Mouse (Mus musculus) limb, embryonic 11.5 days (tissue): Measurements from ENCODE around the gene Sfswap. TPM values are rescaled to one million over a fixed set of nuclear protein-coding genes. Genes with fewer than 3 reads are reported as not detected.

Source experiments
- ATAC-seq: fragments of 200-750 bp; cut with Nextera tagmentation; 2 replicates; pipeline ENCODE4 v1.8.0; 2017; ENCODE audit warnings: low read depth; ENCODE audit not compliant: insufficient number of reproducible peaks, low FRiP score, low TSS enrichment
- DNase-seq: peaks from one replicate; pipeline ENCODE4 v3.0.0-alpha.2; 2015; ENCODE audit warnings: low spot score
- H3K27ac ChIP-seq: fragments of 300-500 bp; sonication (generic); replicated peaks from 2 replicates; pipeline ENCODE4 v1.5.1; 2014; ENCODE audit warnings: low read depth, mild to moderate bottlenecking, low read length
- H3K27me3 ChIP-seq: fragments of 300-500 bp; sonication (generic); 2 replicates; pipeline ENCODE4 v1.6.1; 2014; ENCODE audit warnings: mild to moderate bottlenecking, low read length, mixed read lengths; ENCODE audit not compliant: control insufficient read depth, insufficient read depth
- H3K36me3 ChIP-seq: fragments of 300-500 bp; sonication (generic); 2 replicates; pipeline ENCODE4 v1.6.1; 2014; ENCODE audit warnings: mild to moderate bottlenecking, low read length, moderate library complexity, mixed read lengths; ENCODE audit not compliant: control insufficient read depth, insufficient read depth
- H3K4me1 ChIP-seq: fragments of 300-500 bp; sonication (generic); 2 replicates; pipeline ENCODE4 v1.6.1; 2014; ENCODE audit warnings: low read length, mixed read lengths; ENCODE audit not compliant: control insufficient read depth, insufficient read depth
- H3K4me2 ChIP-seq: fragments of 300-500 bp; sonication (generic); 2 replicates; pipeline ENCODE4 v1.6.1; 2014; ENCODE audit warnings: low read depth, mild to moderate bottlenecking, moderate library complexity; ENCODE audit not compliant: severe bottlenecking
- H3K4me3 ChIP-seq: fragments of 300-500 bp; sonication (generic); 2 replicates; pipeline ENCODE4 v1.5.1; 2014; ENCODE audit warnings: low read depth, low read length
- H3K9ac ChIP-seq: fragments of 300-500 bp; sonication (generic); 2 replicates; pipeline ENCODE4 v1.6.1; 2014; ENCODE audit warnings: mild to moderate bottlenecking, low read length
- H3K9me3 ChIP-seq: fragments of 300-500 bp; sonication (generic); 2 replicates; pipeline ENCODE4 v1.6.1; 2016; ENCODE audit warnings: low read length; ENCODE audit not compliant: control insufficient read depth
- WGBS: fragments of 180-500 bp; shearing (Covaris S2); extraction: QIAGEN DNeasy Blood & Tissue Kit; methylation state at CpG from one replicate; pipeline ENCODE4 v1.1.7; 2014; 5-methylcytosine and 5-hydroxymethylcytosine counted together
- polyA plus RNA-seq: library from polyadenylated mRNA; unstranded; fragments of >200 nt; fragmentation: Nextera tagmentation; extraction: Ambion mirVana; gene quantifications from 2 replicates; pipeline ENCODE4 v1.2.1, GENCODE M21; 2014

Gene Sfswap
- polyA plus RNA-seq: 60.7 and 65.5 TPM in 2 replicates

- WGBS: under 1% methylated on average over 66 of the region's 66 CpGs
- H3K4me3 ChIP-seq: peak within 1 kb of the TSS; percentile 100
Observed at GRCm38 (mm10) chr5:129500722-129501634, at the start of gene Sfswap. Gene Sfswap, plus strand, starts transcription at chr5:129501221.

GRCm38 (mm10) chr5:129452561-129452960 is 48.5 kb upstream of the Sfswap start:
- WGBS: 52% methylated on average over 3 of the region's 3 CpGs
- Histone ChIP-seq H3K9ac (no peak overlapping the region), H3K36me3 (no peaks in the 10 kb centered on the region), H3K4me1 (peaks cover 9% of the 10 kb centered on the region), H3K27me3 (no peaks in the 10 kb centered on the region), H3K4me2 (no peak overlapping the region), H3K9me3 (no peaks in the 10 kb centered on the region), H3K27ac (no peak overlapping the region), H3K4me3 (no peak overlapping the region)
- no peak for ATAC-seq
- DNase-seq: no peak

More at GRCm38 (mm10) chr5:129500722-129501634, at the start of gene Sfswap:
- H3K4me1 ChIP-seq: peaks cover 8% of the 10 kb centered on the region
- DNase-seq (peak; percentile 86), ATAC-seq (peak; percentile 73; the same call in 1 of the 2 replicates)
- H3K9ac ChIP-seq: peak within 1 kb of the TSS; percentile 91
- no peaks in the 10 kb centered on the region for H3K27me3 ChIP-seq
- peak within 1 kb of the TSS; percentile 93 for H3K4me2 ChIP-seq
- peaks cover 6% of the 10 kb centered on the region; the same call in 1 of the 2 replicates for H3K36me3 ChIP-seq
- H3K9me3 ChIP-seq: no peaks in the 10 kb centered on the region
- H3K27ac ChIP-seq: peak within 1 kb of the TSS; percentile 70; the same call in 1 of the 2 replicates

GRCm38 (mm10) chr5:129454802-129455528 is 46.1 kb upstream of the Sfswap start:
- Histone ChIP-seq H3K9ac (no peak overlapping the region), H3K36me3 (no peaks in the 10 kb centered on the region), H3K4me2 (peak overlapping the region; percentile 22; the same call in 1 of the 2 replicates), H3K9me3 (no peaks in the 10 kb centered on the region), H3K4me1 (peaks cover 12% of the 10 kb centered on the region), H3K27me3 (no peaks in the 10 kb centered on the region), H3K4me3 (no peak overlapping the region), H3K27ac (peak overlapping the region; percentile 42; the same call in 1 of the 2 replicates)
- 19% methylated on average over 13 of the region's 13 CpGs for WGBS
- ATAC-seq (peak; percentile 88; the same call in 1 of the 2 replicates), DNase-seq (peak; percentile 79)

DNA sequence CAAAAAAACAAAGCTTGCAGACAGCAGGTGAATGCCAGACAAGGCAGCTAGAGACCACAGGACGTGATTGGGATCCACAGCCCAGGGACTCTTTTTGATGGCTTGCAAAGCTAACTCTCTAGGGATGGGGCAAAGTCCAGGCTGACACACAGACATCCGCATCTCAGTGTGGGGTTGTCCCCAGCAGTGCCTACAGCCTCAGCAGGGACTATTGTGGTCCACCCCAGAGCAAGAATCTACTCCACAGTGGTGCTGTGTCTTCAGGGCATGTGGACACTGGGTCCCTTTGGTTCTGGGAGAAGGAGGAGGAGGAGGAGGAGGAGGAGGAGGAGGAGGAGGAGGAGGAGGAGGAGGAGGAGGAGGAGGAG is 45.5 kb upstream of the Sfswap start:
- H3K36me3 ChIP-seq: no peaks in the 10 kb centered on the region
- H3K27ac ChIP-seq: no peak overlapping the region
- H3K4me2 ChIP-seq: no peak overlapping the region
- WGBS: 35% methylated on average over 2 of the region's 2 CpGs
- no peaks in the 10 kb centered on the region for H3K27me3 ChIP-seq
- peaks cover 12% of the 10 kb centered on the region for H3K4me1 ChIP-seq
- no peaks in the 10 kb centered on the region for H3K9me3 ChIP-seq
- ATAC-seq (peak; percentile 33; the same call in 1 of the 2 replicates), DNase-seq (no peak)
- H3K4me3 ChIP-seq: no peak overlapping the region
- no peak overlapping the region for H3K9ac ChIP-seq

DNA sequence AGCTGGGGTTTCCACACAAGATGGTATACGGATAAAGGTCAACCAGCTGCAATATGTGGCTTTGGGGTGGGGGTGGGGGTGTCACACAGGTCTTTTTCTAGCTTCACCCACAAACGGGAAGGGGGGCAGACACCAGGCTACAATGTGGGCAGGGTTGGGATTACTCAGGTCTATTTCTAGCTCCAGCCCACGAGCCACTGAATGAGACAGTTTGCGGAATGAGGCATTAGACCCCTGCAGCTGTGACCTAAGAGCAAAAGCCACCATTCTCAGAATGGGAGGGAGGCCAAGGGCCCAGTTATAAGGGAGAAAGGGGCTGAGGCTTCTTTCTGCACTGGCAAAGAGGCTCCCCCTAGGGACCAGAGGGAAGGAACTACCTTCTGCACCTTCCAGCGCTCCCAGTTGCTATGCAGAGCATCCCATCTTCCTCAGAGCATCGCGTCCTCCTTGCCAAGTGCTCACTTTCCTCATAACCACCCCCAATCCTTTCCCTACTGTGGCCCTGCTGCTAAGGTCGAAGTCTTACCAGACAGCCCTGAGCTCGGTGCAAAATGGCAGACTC is 44.4 kb upstream of the Sfswap start:
- no peak for ATAC-seq
- DNase-seq: no peak
- peaks cover 12% of the 10 kb centered on the region for H3K4me1 ChIP-seq

DNA sequence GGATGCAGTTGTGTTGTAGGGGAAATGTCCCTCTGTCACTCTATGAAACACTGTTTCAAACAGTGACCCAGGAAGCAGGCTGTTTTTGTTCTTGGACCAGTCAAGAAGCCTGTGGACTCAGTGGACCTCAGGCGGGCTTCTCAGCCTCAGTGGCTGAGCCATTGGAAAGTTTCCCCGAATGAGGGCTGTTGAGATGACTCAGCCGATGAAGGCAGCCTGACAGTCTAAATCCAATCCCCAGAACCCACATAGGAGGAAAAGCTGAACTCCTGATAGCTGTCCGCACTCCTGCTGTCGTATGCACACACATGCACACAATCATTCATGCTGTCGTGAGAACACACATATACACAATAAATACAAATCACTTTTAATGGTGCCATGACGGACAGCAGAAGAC is 42.9 kb upstream of the Sfswap start:
- Histone ChIP-seq H3K4me2 (no peak overlapping the region), H3K27ac (no peak overlapping the region), H3K9me3 (no peaks in the 10 kb centered on the region), H3K4me1 (peaks cover 12% of the 10 kb centered on the region), H3K4me3 (no peak overlapping the region), H3K36me3 (no peaks in the 10 kb centered on the region), H3K9ac (no peak overlapping the region), H3K27me3 (no peaks in the 10 kb centered on the region)
- 74% methylated on average over 7 of the region's 7 CpGs for WGBS
- DNase-seq (no peak), ATAC-seq (no peak)

More for the DNA sequence above, 44.4 kb upstream of the Sfswap start:
- no peaks in the 10 kb centered on the region for H3K36me3 ChIP-seq
- WGBS: 56% methylated on average over 9 of the region's 9 CpGs
- no peaks in the 10 kb centered on the region for H3K9me3 ChIP-seq
- no peak overlapping the region for H3K27ac ChIP-seq
- no peak overlapping the region for H3K9ac ChIP-seq
- no peak overlapping the region for H3K4me3 ChIP-seq
- no peaks in the 10 kb centered on the region for H3K27me3 ChIP-seq
- no peak overlapping the region for H3K4me2 ChIP-seq

GRCm38 (mm10) chr5:129458541-129458940 is 42.5 kb upstream of the Sfswap start:
- DNase-seq: no peak
- Histone ChIP-seq H3K4me3 (no peak overlapping the region), H3K9ac (no peak overlapping the region), H3K27ac (no peak overlapping the region), H3K9me3 (no peaks in the 10 kb centered on the region), H3K36me3 (no peaks in the 10 kb centered on the region), H3K4me1 (peaks cover 12% of the 10 kb centered on the region), H3K4me2 (no peak overlapping the region), H3K27me3 (no peaks in the 10 kb centered on the region)
- 73% methylated on average over 3 of the region's 3 CpGs for WGBS
- ATAC-seq: no peak
